Mouse (Mus musculus) cerebellum, adult 2 months (tissue): ENCODE results near the gene Inava. TPM values are rescaled to one million over a fixed set of nuclear protein-coding genes. Genes with fewer than 3 reads are reported as not detected.

Source experiments
- DNase-seq, 2 experiments: peaks; one replicate each; pipeline ENCODE4 v3.0.0; 2021
- H3K27ac ChIP-seq: fragments of 200-500 bp; 2 replicates; pipeline ENCODE4 v1.5.1; 2012; ENCODE audit warnings: low read length, control low read depth, inconsistent platforms; ENCODE audit not compliant: insufficient read depth
- H3K27me3 ChIP-seq: fragments of 200-500 bp; 2 replicates; pipeline ENCODE4 v1.6.1; 2012; ENCODE audit warnings: inconsistent platforms, mild to moderate bottlenecking, low read length, moderate library complexity; ENCODE audit not compliant: control insufficient read depth, insufficient read depth
- H3K4me1 ChIP-seq: fragments of 200-500 bp; 2 replicates; pipeline ENCODE4 v1.6.1; 2011; ENCODE audit warnings: low read length; ENCODE audit not compliant: control insufficient read depth, insufficient read depth
- H3K4me3 ChIP-seq: fragments of 200-500 bp; replicated peaks from 2 replicates; pipeline ENCODE3; 2011; ENCODE audit warnings: mild to moderate bottlenecking, low read depth, low read length, control low read depth; ENCODE audit not compliant: insufficient read depth
- CTCF ChIP-seq: fragments of 200-500 bp; IDR thresholded peaks from 2 replicates; pipeline ENCODE4 v1.5.1; 2011; ENCODE audit warnings: low read depth, mild to moderate bottlenecking, control low read depth, low read length, moderate library complexity, borderline replicate concordance; ENCODE audit not compliant: insufficient read depth
- POLR2A ChIP-seq: fragments of 200-500 bp; IDR thresholded peaks from 2 replicates; pipeline ENCODE4 v1.6.1; 2011; ENCODE audit warnings: low read length, control low read depth, borderline replicate concordance; ENCODE audit not compliant: insufficient read depth
- WGBS: fragments of 180-500 bp; shearing (Covaris S2); methylation state at CpG from one replicate; pipeline ENCODE4 v1.1.7; 2018; 5-methylcytosine and 5-hydroxymethylcytosine counted together
- polyA plus RNA-seq: library from polyadenylated mRNA; depleted of rRNA; stranded (reverse); fragments of >200 nt; gene quantifications from 2 replicates; pipeline ENCODE4 v1.2.3, GENCODE M21; 2012; rRNA removed

The Inava gene
- 1.4 and 1.8 TPM in 2 replicates for polyA plus RNA-seq

DNA sequence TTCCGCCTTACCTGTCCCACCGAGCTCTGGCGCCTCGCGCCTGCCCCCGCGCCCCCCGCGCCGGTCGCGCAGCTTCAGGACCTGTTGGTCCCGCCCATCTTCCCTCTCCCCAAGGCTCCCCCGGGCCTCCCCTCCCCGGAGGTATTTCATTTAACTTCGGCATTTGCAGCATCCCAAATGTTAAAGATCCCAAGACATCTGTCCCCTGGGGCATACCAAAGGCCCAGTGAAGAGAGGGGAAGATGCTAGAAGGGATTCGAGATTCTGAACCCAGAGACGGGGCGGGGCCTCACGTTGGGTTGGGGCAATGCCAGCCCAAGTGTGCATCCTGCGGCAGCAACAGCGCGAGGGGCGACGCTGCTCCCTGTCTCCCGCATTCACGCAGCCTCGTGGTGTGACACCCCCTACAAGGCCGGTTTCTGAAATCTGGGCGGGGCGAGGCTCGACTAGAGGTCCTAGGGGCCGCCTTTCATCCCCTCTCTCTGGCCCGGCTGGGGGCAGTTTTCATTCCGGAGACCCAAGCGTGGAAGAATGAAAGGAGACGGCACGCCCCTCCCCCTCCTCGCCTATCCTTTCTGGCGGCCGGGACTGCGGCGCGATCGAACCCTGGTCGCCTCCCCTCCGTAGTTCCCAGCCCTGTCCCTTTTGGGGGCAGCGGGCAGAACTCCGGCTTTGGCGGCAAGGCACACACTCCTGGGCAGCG, at the start of gene Inava:
Gene Inava, minus strand, starts transcription at position 373 of the 703 bp plus-strand sequence.
- Histone ChIP-seq H3K4me3 (peak within 1 kb of the TSS; percentile 65), H3K27me3 (peaks cover 2% of the 10 kb centered on the region; the same call in 1 of the 2 replicates), H3K27ac (no peak within 1 kb of the TSS), H3K4me1 (no peaks in the 10 kb centered on the region)
- WGBS = 2% methylated on average over 50 of the region's 51 CpGs
- TF ChIP-seq CTCF = no peak
- no peak for TF ChIP-seq POLR2A
- DNase-seq = peak; percentile 25 to 43

DNA sequence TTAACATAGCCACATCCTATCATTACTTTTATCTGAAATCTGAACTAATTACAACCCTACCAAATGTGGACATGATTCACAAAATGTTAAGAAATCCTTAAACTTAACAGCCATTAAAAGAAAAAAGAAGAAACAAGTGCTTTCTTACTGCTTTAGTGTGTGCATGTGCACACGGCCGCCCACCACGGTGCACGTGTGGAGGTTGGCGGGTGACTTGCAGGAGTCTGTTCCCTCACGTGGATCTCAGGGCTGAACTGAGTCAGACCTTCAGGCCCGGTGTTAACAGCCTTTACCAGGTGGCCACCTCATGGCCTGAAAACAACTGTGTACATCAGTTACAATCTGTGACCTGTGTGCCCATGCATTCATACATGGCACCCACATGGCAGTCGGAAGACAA, 43.3 kb upstream of the Inava start:
- TF ChIP-seq CTCF (no peak), POLR2A (no peak)
- no peak overlapping the region for H3K4me3 ChIP-seq
- no peaks in the 10 kb centered on the region for H3K27me3 ChIP-seq
- H3K27ac ChIP-seq = no peak overlapping the region
- no peaks in the 10 kb centered on the region for H3K4me1 ChIP-seq
- DNase-seq = no peak
- 86% methylated on average over 8 of the region's 8 CpGs for WGBS

DNA sequence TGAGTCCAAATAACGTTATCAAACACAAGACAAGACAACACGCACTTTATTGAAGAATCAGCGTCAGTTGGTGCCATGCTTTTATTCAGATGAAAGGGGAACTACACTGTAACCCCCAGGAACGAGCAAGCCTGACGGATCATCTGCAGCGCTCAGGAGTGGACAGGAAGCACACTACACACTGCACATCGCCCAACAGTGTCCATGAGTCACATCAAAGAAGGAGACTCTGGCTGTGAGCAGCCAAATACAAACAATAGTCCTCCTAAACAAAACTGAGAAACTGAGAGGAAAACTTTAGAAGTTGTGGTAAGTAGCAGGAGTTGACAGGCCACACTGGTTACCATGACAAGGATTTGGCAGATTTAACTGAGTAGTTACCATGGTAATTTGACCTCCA, 34.2 kb upstream of the Inava start:
- TF ChIP-seq CTCF = no peak
- no peak for TF ChIP-seq POLR2A
- Histone ChIP-seq H3K4me1 (no peaks in the 10 kb centered on the region), H3K27me3 (no peaks in the 10 kb centered on the region), H3K4me3 (no peak overlapping the region), H3K27ac (no peak overlapping the region)
- 40% methylated on average over 7 of the region's 7 CpGs for WGBS
- DNase-seq = no peak

DNA sequence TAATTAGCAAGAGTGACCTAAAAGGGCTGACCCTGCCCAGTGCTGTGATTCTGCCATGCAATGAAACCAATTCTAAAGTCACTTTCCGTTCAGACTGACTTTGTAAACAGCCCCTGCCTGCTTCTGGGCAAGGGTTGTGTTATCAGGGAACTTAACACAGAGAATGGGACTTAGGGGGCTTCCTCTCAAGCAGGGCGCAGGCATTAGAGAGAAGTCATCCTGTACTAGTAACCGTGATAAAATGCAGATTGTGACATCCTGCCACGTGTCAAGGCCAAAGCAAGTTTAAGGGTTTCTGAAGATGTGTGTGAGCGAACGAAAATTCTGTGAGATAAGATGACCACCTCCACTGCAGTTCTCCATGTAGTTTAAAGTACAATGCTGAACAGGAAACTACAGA, 32.1 kb upstream of the Inava start:
- Histone ChIP-seq H3K27ac (no peak overlapping the region), H3K4me1 (no peaks in the 10 kb centered on the region; the same call in 1 of the 2 replicates), H3K4me3 (no peak overlapping the region), H3K27me3 (no peaks in the 10 kb centered on the region)
- 77% methylated on average over 6 of the region's 6 CpGs for WGBS
- no peak for DNase-seq
- TF ChIP-seq POLR2A (no peak), CTCF (no peak)

DNA sequence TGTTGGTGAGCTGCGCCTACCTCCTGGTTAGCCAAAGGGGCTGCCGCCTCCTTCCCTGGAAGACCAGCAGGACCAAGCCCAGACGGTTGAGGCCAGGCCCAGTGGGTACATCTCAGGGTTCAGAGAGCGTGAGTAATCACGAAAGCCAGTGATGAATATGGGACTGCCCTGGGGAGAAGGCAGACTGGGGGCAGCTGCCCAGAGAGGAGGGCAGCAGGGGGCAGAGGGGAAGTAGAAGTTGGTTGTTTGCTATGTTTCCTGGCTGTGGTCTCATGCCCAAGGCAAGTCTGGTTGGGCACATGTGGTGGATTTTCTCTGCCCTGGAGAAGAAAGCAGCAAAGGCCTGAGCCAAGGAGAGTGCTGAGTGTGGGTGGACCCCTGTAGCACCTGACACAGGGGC, 29.3 kb upstream of the Inava start:
- Histone ChIP-seq H3K27me3 (no peaks in the 10 kb centered on the region), H3K4me1 (no peaks in the 10 kb centered on the region; the same call in 1 of the 2 replicates), H3K27ac (no peak overlapping the region), H3K4me3 (no peak overlapping the region)
- DNase-seq = no peak
- WGBS = 67% methylated on average over 5 of the region's 5 CpGs
- TF ChIP-seq POLR2A = no peak
- no peak for TF ChIP-seq CTCF

DNA sequence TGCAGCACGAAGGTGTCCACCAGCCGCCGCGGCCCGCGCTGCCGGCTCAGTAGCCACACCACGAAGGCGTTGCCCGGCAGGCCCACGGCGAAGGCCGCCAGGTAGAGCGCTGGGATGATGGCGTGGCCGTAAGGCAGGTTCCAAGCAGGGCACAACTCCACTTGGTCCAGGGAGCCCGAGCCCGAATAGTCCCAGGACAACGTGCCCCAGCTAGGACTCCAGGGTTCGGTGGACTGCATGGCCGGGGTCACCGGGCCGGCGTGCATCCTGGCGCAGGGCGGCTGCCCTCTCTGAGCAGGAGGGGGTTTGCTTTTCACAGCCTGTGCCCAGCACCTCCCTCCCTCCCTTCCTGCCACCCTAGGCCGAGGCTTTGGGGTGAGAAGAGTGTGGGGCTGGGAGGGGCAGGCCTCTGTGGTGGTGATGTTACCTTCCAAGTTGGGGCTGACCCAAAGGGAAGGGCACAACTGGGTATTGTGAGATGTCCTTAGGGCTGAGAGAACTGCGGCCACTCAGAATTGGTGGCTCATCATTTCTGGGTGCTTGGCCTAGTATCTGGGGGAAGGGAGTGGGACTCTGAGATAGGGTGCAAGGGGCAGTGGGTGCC, 26.7 kb upstream of the Inava start, which contains the start of gene Gpr25:
Gene Gpr25, minus strand, starts transcription at position 239 of the 604 bp plus-strand sequence.
- 5% methylated on average over 27 of the region's 28 CpGs for WGBS
- Histone ChIP-seq H3K4me3 (peak within 1 kb of the TSS; percentile 74), H3K27ac (peak within 1 kb of the TSS; percentile 87), H3K27me3 (no peaks in the 10 kb centered on the region), H3K4me1 (no peaks in the 10 kb centered on the region; the same call in 1 of the 2 replicates)
- DNase-seq = no peak
- TF ChIP-seq POLR2A (no peak), CTCF (no peak)

DNA sequence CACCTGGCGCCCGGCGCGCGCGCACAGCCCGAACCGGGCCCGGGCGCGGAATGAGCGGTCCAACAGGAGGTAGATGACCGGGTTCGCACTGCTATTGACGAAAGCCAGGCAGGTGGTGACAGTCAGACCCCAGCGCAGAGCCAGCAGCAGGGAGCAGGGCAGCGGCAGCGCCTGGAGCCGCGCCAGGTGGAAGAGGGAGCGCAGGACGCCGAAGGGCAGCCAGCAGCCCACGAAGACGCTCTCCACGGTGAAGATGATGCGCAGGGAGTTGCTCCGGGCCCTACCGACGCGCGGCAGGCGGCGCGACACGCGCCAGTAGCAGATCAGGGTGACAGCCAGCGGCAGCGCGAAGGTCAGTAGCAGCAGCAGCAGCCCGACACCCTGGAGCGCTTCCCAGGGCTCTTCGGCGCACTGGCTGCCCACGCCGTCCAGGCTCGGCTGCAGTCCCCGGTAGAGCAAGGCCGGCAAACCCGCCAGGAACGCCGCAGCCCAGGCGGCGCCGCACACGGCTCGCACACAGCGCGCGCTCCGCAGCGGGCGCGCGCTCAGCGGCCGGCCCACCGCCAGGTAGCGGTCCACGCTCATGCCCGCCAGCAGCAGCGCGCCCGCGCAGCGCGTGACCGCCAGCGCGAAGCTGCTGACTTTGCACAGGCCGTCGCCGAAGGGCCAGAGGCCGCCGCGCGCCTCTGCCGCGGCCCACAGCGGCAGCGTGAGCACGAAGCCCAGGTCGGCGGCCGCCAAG, 26.0 kb upstream of the Inava start:
- WGBS = under 1% methylated on average over 95 of the region's 95 CpGs

More for the DNA sequence above, 26.0 kb upstream of the Inava start:
- peak; percentile 86 to 89 for DNase-seq
- peak; percentile 68 for TF ChIP-seq POLR2A
- TF ChIP-seq CTCF = no peak
- Histone ChIP-seq H3K27ac (peak overlapping the region; percentile 87), H3K27me3 (no peaks in the 10 kb centered on the region), H3K4me1 (no peaks in the 10 kb centered on the region; the same call in 1 of the 2 replicates), H3K4me3 (peak overlapping the region; percentile 74)
